9 mouse cellular contexts compared by ENCODE assay signal in the genomic region with DNA sequence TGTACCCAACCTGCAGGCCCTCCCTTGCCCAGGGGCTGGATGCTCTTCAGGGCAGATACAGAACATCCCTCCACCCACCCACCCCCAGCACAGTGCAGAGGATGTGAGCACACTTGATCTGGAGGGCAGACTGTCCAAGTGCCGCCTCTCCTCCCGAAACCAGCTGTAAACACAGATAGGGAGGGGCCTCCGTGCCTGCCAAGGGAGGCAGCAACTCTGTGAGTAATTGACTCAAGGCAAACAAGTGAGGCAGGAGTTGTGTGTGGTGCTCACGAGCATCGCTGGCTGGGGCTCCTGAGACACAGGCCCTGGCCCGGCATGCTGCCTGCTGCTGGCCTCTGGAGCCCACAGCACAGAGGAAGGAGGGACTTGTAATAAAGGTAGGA. TPM values are rescaled to one million over a fixed set of nuclear protein-coding genes. Genes with fewer than 3 reads are reported as not detected.
A peak's percentile ranks its signal among the peaks of the same experiment; 100 is the strongest.
DNase-seq lines count a peak whose midpoint lies in the region; ATAC-seq and TF ChIP-seq lines count a peak whose summit lies in the region.
"Had no signal": no experiment of that assay in that cellular context is flagged by ENCODE, and none has a peak within 500 bp of the region (broad histone marks: within the 10 kb centered on the region; RNA-seq: fewer than 3 reads in every experiment).

No protein-coding gene starts in this region.

- no peaks in the 10 kb centered on the region for H3K9me3 ChIP-seq in forebrain, postnatal 0 days (ENCODE audit: low read length)
- no peaks in the 10 kb centered on the region for H3K9me3 ChIP-seq in hindbrain, embryonic 12.5 days (replicated peaks)

- no peaks in the 10 kb centered on the region for H3K36me3 ChIP-seq in forebrain, postnatal 0 days (ENCODE audit: insufficient read depth)
- H3K36me3 ChIP-seq in hindbrain, embryonic 12.5 days = no peaks in the 10 kb centered on the region

- no peak for TF ChIP-seq CTCF in forebrain, postnatal 0 days (IDR thresholded peaks at IDR 0.05; ENCODE audit: low read depth)

- DNase-seq in 3T3-L1 (ENCODE audit: low read depth, low spot score) = peak; percentile 87
- DNase-seq in adrenal gland, adult 2 months = peak; percentile 84
- peak; percentile 35 for DNase-seq in forebrain, postnatal 0 days
- peak; percentile 46 to 60 for DNase-seq in layer of hippocampus, postnatal 36 days
- DNase-seq in lung, postnatal 25 days (ENCODE audit: low spot score) = peak; percentile 91
- peak; percentile 84 to 89 for DNase-seq in spleen, postnatal 4 days (ENCODE audit: low spot score in 2 of 2)
- DNase-seq in cerebellum, postnatal 36 days = no peak

- peak overlapping the region; percentile 66 for H3K27ac ChIP-seq in forebrain, postnatal 0 days (ENCODE audit: low read depth, low read length)
- peak overlapping the region; percentile 68 for H3K27ac ChIP-seq in hindbrain, embryonic 12.5 days

- 33% methylated on average over 6 of the region's 6 CpGs for WGBS in forebrain, postnatal 0 days
- WGBS in hindbrain, embryonic 12.5 days = 59% methylated on average over 6 of the region's 6 CpGs

- no peak overlapping the region for H3K4me3 ChIP-seq in forebrain, postnatal 0 days (ENCODE audit: low read depth, low read length)
- no peak overlapping the region for H3K4me3 ChIP-seq in hindbrain, embryonic 12.5 days

- H3K27me3 ChIP-seq in forebrain, postnatal 0 days (ENCODE audit: insufficient read depth, low read length) = no peaks in the 10 kb centered on the region
- no peaks in the 10 kb centered on the region for H3K27me3 ChIP-seq in hindbrain, embryonic 12.5 days

- H3K4me2 ChIP-seq in forebrain, postnatal 0 days (ENCODE audit: low read depth) = no peak overlapping the region
- no peak overlapping the region for H3K4me2 ChIP-seq in hindbrain, embryonic 12.5 days (replicated peaks)

- 0 out of 2 replicates have a peak, but pooled peaks cover 4% of the 10 kb centered on the region for H3K4me1 ChIP-seq in forebrain, postnatal 0 days (ENCODE audit: insufficient read depth)
- peaks cover 37% of the 10 kb centered on the region for H3K4me1 ChIP-seq in hindbrain, embryonic 12.5 days

- peak; percentile 72 for ATAC-seq in forebrain, postnatal 0 days
- ATAC-seq in hindbrain, embryonic 12.5 days (ENCODE audit: low FRiP score) = no peak

- no peak overlapping the region for H3K9ac ChIP-seq in forebrain, postnatal 0 days
- H3K9ac ChIP-seq in hindbrain, embryonic 12.5 days = no peak overlapping the region

RNA-seq across cellular contexts. Expression of gene Gpr146, which starts 12.2 kb away (rescaled TPM):
- total RNA-seq in adrenal gland, adult 2 months (2021) = 10 to 100 TPM in 1 of 2 experiments, 1 to 10 TPM in 1; 9.2 to 21.2 TPM
- polyA plus RNA-seq in adrenal gland, adult 2 months (2012; rRNA removed) = 31.4 and 33.8 TPM in 2 replicates
- total RNA-seq in forebrain, postnatal 0 days (2014; rRNA removed) = 3.2 and 3.3 TPM in 2 replicates
- 2.4 and 2.8 TPM in 2 replicates for polyA plus RNA-seq in forebrain, postnatal 0 days (2015; fragmentation: Nextera tagmentation; extraction: Ambion mirVana)
- 1.8 and 2.4 TPM in 2 replicates for polyA plus RNA-seq in hindbrain, embryonic 12.5 days (2016; fragmentation: Nextera tagmentation; extraction: Ambion mirVana)
- total RNA-seq in layer of hippocampus, postnatal 36 days (2021) = 10 to 100 TPM; 11.0 to 13.1 TPM

RNA-seq across cellular contexts. Expression of gene C130050O18Rik, which starts 15.4 kb away (rescaled TPM):
- total RNA-seq in adrenal gland, adult 2 months (2021) = 1 to 10 TPM in 1 of 2 experiments, under 1 TPM in 1; 0.46 to 1.3 TPM
- 1.7 and 1.9 TPM in 2 replicates for polyA plus RNA-seq in adrenal gland, adult 2 months (2012; rRNA removed)
- not detected in 2 replicates for total RNA-seq in forebrain, postnatal 0 days (2014; rRNA removed)
- 0.13 TPM in 1 of 2 replicates, not detected in the other for polyA plus RNA-seq in forebrain, postnatal 0 days (2015; fragmentation: Nextera tagmentation; extraction: Ambion mirVana)
- 0.45 and 0.90 TPM in 2 replicates for polyA plus RNA-seq in hindbrain, embryonic 12.5 days (2016; fragmentation: Nextera tagmentation; extraction: Ambion mirVana)
- total RNA-seq in layer of hippocampus, postnatal 36 days (2021) = under 1 TPM in 1 of 2 experiments, not detected in 1; 0.20 TPM

RNA-seq across cellular contexts. Expression of gene Gper1, which starts 33.3 kb away (rescaled TPM):
- 1 to 10 TPM; 3.4 to 6.4 TPM for total RNA-seq in adrenal gland, adult 2 months (2021)
- 5.2 and 7.2 TPM in 2 replicates for polyA plus RNA-seq in adrenal gland, adult 2 months (2012; rRNA removed)
- total RNA-seq in forebrain, postnatal 0 days (2014; rRNA removed) = 6.8 and 9.1 TPM in 2 replicates
- polyA plus RNA-seq in forebrain, postnatal 0 days (2015; fragmentation: Nextera tagmentation; extraction: Ambion mirVana) = 6.8 and 8.1 TPM in 2 replicates
- polyA plus RNA-seq in hindbrain, embryonic 12.5 days (2016; fragmentation: Nextera tagmentation; extraction: Ambion mirVana) = 5.0 TPM in 2 replicates
- 1 to 10 TPM; 2.5 to 2.7 TPM for total RNA-seq in layer of hippocampus, postnatal 36 days (2021)

RNA-seq across cellular contexts. Expression of gene Cyp2w1, which starts 37.3 kb away (rescaled TPM):
- total RNA-seq in adrenal gland, adult 2 months (2021) = not detected
- not detected in 2 replicates for polyA plus RNA-seq in adrenal gland, adult 2 months (2012; rRNA removed)
- total RNA-seq in forebrain, postnatal 0 days (2014; rRNA removed) = not detected in 2 replicates
- not detected in 2 replicates for polyA plus RNA-seq in forebrain, postnatal 0 days (2015; fragmentation: Nextera tagmentation; extraction: Ambion mirVana)
- 0.41 and 0.46 TPM in 2 replicates for polyA plus RNA-seq in hindbrain, embryonic 12.5 days (2016; fragmentation: Nextera tagmentation; extraction: Ambion mirVana)
- total RNA-seq in layer of hippocampus, postnatal 36 days (2021) = not detected
- total RNA-seq: adrenal gland, postnatal 4 days had no signal

RNA-seq across cellular contexts. Expression of gene Cox19, which starts 38.5 kb away (rescaled TPM):
- total RNA-seq in adrenal gland, adult 2 months (2021) = 10 to 100 TPM; 81.2 to 85.7 TPM
- 97.6 and 107 TPM in 2 replicates for polyA plus RNA-seq in adrenal gland, adult 2 months (2012; rRNA removed)
- 108 and 109 TPM in 2 replicates for total RNA-seq in forebrain, postnatal 0 days (2014; rRNA removed)
- 85.7 and 91.1 TPM in 2 replicates for polyA plus RNA-seq in forebrain, postnatal 0 days (2015; fragmentation: Nextera tagmentation; extraction: Ambion mirVana)
- 107 and 117 TPM in 2 replicates for polyA plus RNA-seq in hindbrain, embryonic 12.5 days (2016; fragmentation: Nextera tagmentation; extraction: Ambion mirVana)
- 10 to 100 TPM; 68.6 to 76.3 TPM for total RNA-seq in layer of hippocampus, postnatal 36 days (2021)

Comparison
In these comparisons a context has a peak if more than half of its experiments do, and no peak if none do; other contexts are left out.
1. DNase-seq: peak in 3T3-L1 (single experiment), adrenal gland, adult 2 months (single experiment), forebrain, postnatal 0 days (single experiment), layer of hippocampus, postnatal 36 days (2 of 2), lung, postnatal 25 days (single experiment) and spleen, postnatal 4 days (2 of 2); none in cerebellum, postnatal 36 days (0 of 2).